Mouse (Mus musculus): Measurements from ENCODE around the gene Snrnp35.

GRCm38 (mm10) chr5:124488885-124489284, 6.0 kb downstream of the Snrnp35 start:
- TF ChIP-seq POLR2A (IDR thresholded peaks at IDR 0.05; ENCODE audit: insufficient read length, low read depth) (no peak), TCF12 (IDR thresholded peaks at IDR 0.05; ENCODE audit: insufficient read depth, poor library complexity, severe bottlenecking) (no peak), TCF3 (IDR thresholded peaks at IDR 0.05; ENCODE audit: insufficient read length, low read depth) (no peak), MAX (IDR thresholded peaks at IDR 0.05; ENCODE audit: low read depth) (no peak), E2F4 (IDR thresholded peaks at IDR 0.05; ENCODE audit: insufficient read depth) (no peak)
